Mouse (Mus musculus) T-helper 1 cell (primary cell): ENCODE results near the gene Gm17078.
"Not testable (repeated sequence)": the region's sequence is repeated elsewhere in the genome, so short reads cannot be mapped to it uniquely, and the experiment has no call there.

Source experiments
- in situ Hi-C: fragments of 300-600 bp; cut with MboI, MseI; formaldehyde crosslinking; loops from one replicate; pipeline ENCODE4 v1.15.1; 2025; ENCODE audit warnings: high pct_unique_total_duplicates

Gm17078 gene

GRCm38 (mm10) chr14:51611210-51611609 is at the start of gene Gm17078:
Gm17078 (minus strand) TSS chr14:51611310.
- in situ Hi-C loops = no loop called here

- in situ Hi-C loops = not testable (repeated sequence)
Observed at GRCm38 (mm10) chr14:51635566-51635965, 24.5 kb upstream of the Gm17078 start, which contains the start of gene Gm4181. Gm4181 (minus strand) TSS chr14:51635666.

GRCm38 (mm10) chr14:51632426-51632825 is 21.3 kb upstream of the Gm17078 start:
- in situ Hi-C loops = not testable (repeated sequence)

GRCm38 (mm10) chr14:51592039-51592438 is 19.1 kb downstream of the Gm17078 start, which contains the start of gene Gm17174:
Gm17174 (minus strand) TSS chr14:51592139.
- in situ Hi-C loops = not testable (repeated sequence)

GRCm38 (mm10) chr14:51573963-51574362 is 37.1 kb downstream of the Gm17078 start, which contains the start of gene Gm17175:
Gm17175 (minus strand) TSS chr14:51574063.
- in situ Hi-C loops = not testable (repeated sequence)
